Mouse (Mus musculus): ENCODE results near the gene Mboat7. TPM values are rescaled to one million over a fixed set of nuclear protein-coding genes. Genes with fewer than 3 reads are reported as not detected.
"Not testable (repeated sequence)": the region's sequence is repeated elsewhere in the genome, so short reads cannot be mapped to it uniquely, and the experiment has no call there.

The Mboat7 gene
- polyA plus RNA-seq, 1 experiment from 2014 or later = 55.2 TPM

- WGBS = 63% methylated on average over 1 of the region's 1 CpGs
- H3K9ac ChIP-seq (ENCODE audit: low read depth, low read length) = no peak overlapping the region
Measured at GRCm38 (mm10) chr7:3709000-3709399, 15.7 kb upstream of the Mboat7 start.

GRCm38 (mm10) chr7:3708447-3708980 is 15.2 kb upstream of the Mboat7 start:
- H3K9me3 ChIP-seq (replicated peaks; ENCODE audit: low read length); H3K27ac ChIP-seq; H3K4me2 ChIP-seq (ENCODE audit: low read length); H3K27me3 ChIP-seq (ENCODE audit: insufficient read depth, low read length); H3K9ac ChIP-seq (ENCODE audit: low read depth, low read length); ATAC-seq (replicated peaks; ENCODE audit: low FRiP score, low read depth); H3K4me1 ChIP-seq (replicated peaks; ENCODE audit: insufficient read depth, low read length); H3K4me3 ChIP-seq (replicated peaks; ENCODE audit: low read depth, low read length); DNase-seq (ENCODE audit: low spot score): not testable (repeated sequence)
- WGBS = 29% methylated on average over 5 of the region's 5 CpGs
- peak; percentile 26; the same call in 1 of the 2 replicates for TF ChIP-seq CTCF (IDR thresholded peaks at IDR 0.05; ENCODE audit: low read depth)
- peaks cover 14% of the 10 kb centered on the region; the same call in 1 of the 2 replicates for H3K36me3 ChIP-seq (ENCODE audit: insufficient read depth, low read length)

More at GRCm38 (mm10) chr7:3709000-3709399, 15.7 kb upstream of the Mboat7 start:
- Histone ChIP-seq H3K9me3 (replicated peaks; ENCODE audit: low read length) (no peaks in the 10 kb centered on the region), H3K27ac (no peak overlapping the region), H3K27me3 (ENCODE audit: insufficient read depth, low read length) (no peaks in the 10 kb centered on the region), H3K36me3 (ENCODE audit: insufficient read depth, low read length) (peaks cover 14% of the 10 kb centered on the region; the same call in 1 of the 2 replicates), H3K4me1 (replicated peaks; ENCODE audit: insufficient read depth, low read length) (peaks cover 8% of the 10 kb centered on the region; the same call in 1 of the 2 replicates), H3K4me2 (ENCODE audit: low read length) (no peak overlapping the region), H3K4me3 (replicated peaks; ENCODE audit: low read depth, low read length) (no peak overlapping the region)
- ATAC-seq (replicated peaks; ENCODE audit: low FRiP score, low read depth) (no peak), DNase-seq (ENCODE audit: low spot score) (no peak)
- no peak for TF ChIP-seq CTCF (IDR thresholded peaks at IDR 0.05; ENCODE audit: low read depth)

DNA sequence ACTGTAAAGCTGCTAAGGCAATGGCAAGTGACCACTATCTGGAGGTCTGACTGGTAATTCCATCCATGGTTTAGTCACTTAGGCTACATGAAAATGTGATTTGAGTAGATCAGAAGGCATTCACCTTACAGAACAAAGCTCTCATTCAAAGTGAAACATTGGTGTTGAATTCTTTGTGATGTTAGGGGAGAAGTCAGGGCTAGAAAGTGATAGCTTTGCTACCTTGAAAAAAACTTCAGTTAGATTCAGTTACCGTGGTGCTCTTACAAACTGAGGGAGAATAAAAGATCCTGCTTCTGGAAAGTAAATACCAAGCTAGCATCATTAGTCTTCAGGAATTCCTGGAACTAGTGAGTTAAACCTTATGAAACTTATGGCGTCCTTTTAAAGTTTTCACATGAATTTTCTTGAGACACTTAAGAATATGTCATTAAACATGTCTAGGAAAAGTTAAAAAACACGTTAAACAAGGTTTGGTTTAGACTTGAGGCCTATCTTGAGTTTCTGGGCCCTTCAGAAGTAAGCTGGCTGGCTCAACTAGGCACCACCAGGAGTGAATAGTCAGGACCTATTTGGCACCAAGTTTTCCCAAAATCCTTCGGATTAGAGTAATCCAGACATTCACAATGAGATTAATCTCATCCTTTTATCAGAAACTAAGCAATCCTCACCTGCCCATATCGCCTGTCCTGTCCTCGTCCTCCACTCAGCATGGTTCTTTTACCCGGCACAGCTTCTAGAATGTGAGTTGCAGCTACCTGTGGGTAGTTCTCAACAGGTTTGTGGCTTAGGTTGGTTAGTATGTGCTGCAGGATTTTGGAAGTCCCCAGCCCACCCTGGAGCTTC is 14.5 kb upstream of the Mboat7 start:
- no peak overlapping the region for H3K4me3 ChIP-seq (replicated peaks; ENCODE audit: low read depth, low read length)
- H3K27me3 ChIP-seq (ENCODE audit: insufficient read depth, low read length) = no peaks in the 10 kb centered on the region
- peaks cover 11% of the 10 kb centered on the region; the same call in 1 of the 2 replicates for H3K4me1 ChIP-seq (replicated peaks; ENCODE audit: insufficient read depth, low read length)
- no peak overlapping the region for H3K27ac ChIP-seq
- WGBS = 48% methylated on average over 7 of the region's 7 CpGs
- no peaks in the 10 kb centered on the region for H3K9me3 ChIP-seq (replicated peaks; ENCODE audit: low read length)
- peaks cover 14% of the 10 kb centered on the region; the same call in 1 of the 2 replicates for H3K36me3 ChIP-seq (ENCODE audit: insufficient read depth, low read length)
- no peak overlapping the region for H3K9ac ChIP-seq (ENCODE audit: low read depth, low read length)
- no peak for DNase-seq (ENCODE audit: low spot score)
- no peak for ATAC-seq (replicated peaks; ENCODE audit: low FRiP score, low read depth)
- H3K4me2 ChIP-seq (ENCODE audit: low read length) = no peak overlapping the region
- TF ChIP-seq CTCF (IDR thresholded peaks at IDR 0.05; ENCODE audit: low read depth) = no peak

DNA sequence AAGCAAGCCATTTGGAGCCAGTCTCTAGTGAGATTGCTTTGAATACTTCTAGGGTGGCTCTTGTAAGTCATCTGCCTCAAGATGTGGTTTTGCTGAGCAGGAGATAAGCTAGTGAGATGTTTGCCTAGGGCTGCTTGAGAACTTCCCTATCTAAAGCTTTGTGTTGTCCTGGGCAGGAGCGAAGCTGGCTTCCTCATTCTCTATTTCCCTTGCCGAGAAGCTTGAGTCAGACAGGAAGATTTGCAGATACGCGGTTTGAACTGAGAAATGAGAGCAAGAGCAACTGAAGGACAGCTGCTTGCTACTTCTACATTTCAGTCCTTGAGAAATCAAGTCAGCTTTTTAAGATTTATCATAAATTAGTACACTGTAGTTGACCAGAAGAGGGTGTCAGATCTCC is 13.7 kb upstream of the Mboat7 start:
- WGBS = 68% methylated on average over 4 of the region's 4 CpGs
- Histone ChIP-seq H3K27ac (no peak overlapping the region), H3K27me3 (ENCODE audit: insufficient read depth, low read length) (no peaks in the 10 kb centered on the region), H3K36me3 (ENCODE audit: insufficient read depth, low read length) (peaks cover 14% of the 10 kb centered on the region; the same call in 1 of the 2 replicates), H3K9ac (ENCODE audit: low read depth, low read length) (no peak overlapping the region), H3K4me3 (replicated peaks; ENCODE audit: low read depth, low read length) (no peak overlapping the region), H3K4me2 (ENCODE audit: low read length) (no peak overlapping the region), H3K4me1 (replicated peaks; ENCODE audit: insufficient read depth, low read length) (peaks cover 11% of the 10 kb centered on the region; the same call in 1 of the 2 replicates), H3K9me3 (replicated peaks; ENCODE audit: low read length) (no peaks in the 10 kb centered on the region)
- no peak for ATAC-seq (replicated peaks; ENCODE audit: low FRiP score, low read depth)
- DNase-seq (ENCODE audit: low spot score) = peak; percentile 6
- TF ChIP-seq CTCF (IDR thresholded peaks at IDR 0.05; ENCODE audit: low read depth) = no peak

DNA sequence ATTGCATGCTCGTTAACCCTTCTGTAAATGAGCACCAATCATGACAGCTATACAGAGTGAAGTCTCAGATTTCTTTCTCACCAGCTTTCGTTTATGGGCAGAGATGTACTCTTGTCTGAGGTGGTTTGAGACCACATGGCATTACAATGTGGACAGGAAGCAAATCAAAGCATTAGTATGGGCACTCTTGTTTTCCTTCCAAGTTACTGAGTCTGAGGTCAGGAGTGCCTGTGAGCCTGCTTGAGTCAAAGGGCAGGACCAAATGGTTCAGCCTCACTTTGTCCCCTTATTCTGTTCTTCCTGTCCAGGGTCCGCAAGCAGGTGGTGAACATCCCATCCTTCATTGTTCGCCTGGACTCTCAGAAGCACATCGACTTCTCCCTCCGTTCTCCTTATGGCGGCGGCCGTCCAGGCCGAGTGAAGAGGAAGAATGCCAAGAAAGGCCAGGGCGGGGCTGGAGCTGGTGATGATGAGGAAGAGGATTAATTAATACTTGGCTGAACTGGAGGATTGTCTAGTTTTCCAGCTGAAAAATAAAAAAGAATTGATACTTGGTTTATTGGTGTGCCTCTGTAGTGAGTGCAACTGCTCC is 13.1 kb upstream of the Mboat7 start:
- Histone ChIP-seq H3K27me3 (ENCODE audit: insufficient read depth, low read length) (no peaks in the 10 kb centered on the region), H3K9me3 (replicated peaks; ENCODE audit: low read length) (no peaks in the 10 kb centered on the region), H3K4me1 (replicated peaks; ENCODE audit: insufficient read depth, low read length) (peaks cover 11% of the 10 kb centered on the region; the same call in 1 of the 2 replicates), H3K4me3 (replicated peaks; ENCODE audit: low read depth, low read length) (peak overlapping the region; percentile 68; the same call in 1 of the 2 replicates), H3K27ac (0 out of 2 replicates have a peak overlapping the region, but pooled peaks have one; percentile 48), H3K4me2 (ENCODE audit: low read length) (peak overlapping the region; percentile 59), H3K9ac (ENCODE audit: low read depth, low read length) (peak overlapping the region; percentile 76; the same call in 1 of the 2 replicates), H3K36me3 (ENCODE audit: insufficient read depth, low read length) (peaks cover 14% of the 10 kb centered on the region)
- DNase-seq (ENCODE audit: low spot score) = peak; percentile 4
- TF ChIP-seq CTCF (IDR thresholded peaks at IDR 0.05; ENCODE audit: low read depth) = no peak
- no peak for ATAC-seq (replicated peaks; ENCODE audit: low FRiP score, low read depth)
- WGBS = 45% methylated on average over 11 of the region's 11 CpGs

DNA sequence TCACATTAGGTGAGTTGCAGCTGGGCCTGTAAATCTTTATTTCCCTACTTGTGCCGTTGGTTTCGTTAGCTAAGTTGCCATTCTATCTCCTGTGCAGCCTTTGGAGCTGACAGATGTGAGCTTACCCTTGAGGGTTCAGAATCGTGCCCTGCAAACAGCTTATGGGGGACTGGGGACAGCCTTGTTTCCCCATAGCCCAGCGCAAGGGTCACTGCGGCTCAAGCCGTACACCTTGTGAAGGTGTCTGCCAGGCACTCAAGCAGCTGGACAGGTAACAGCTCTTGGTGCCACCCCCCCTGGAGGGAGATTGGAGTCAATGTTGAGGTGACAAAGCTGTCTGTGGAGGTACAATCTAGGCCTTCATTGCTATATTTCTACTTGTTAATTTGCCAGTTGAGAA is 12.6 kb upstream of the Mboat7 start:
- WGBS = 18% methylated on average over 6 of the region's 6 CpGs
- H3K9ac ChIP-seq (ENCODE audit: low read depth, low read length) = peak overlapping the region; percentile 76
- no peak for DNase-seq (ENCODE audit: low spot score)
- H3K27ac ChIP-seq = peak overlapping the region; percentile 48; the same call in 1 of the 2 replicates
- peaks cover 16% of the 10 kb centered on the region for H3K36me3 ChIP-seq (ENCODE audit: insufficient read depth, low read length)
- no peak for TF ChIP-seq CTCF (IDR thresholded peaks at IDR 0.05; ENCODE audit: low read depth)
- peak overlapping the region; percentile 68 for H3K4me3 ChIP-seq (replicated peaks; ENCODE audit: low read depth, low read length)
- peaks cover 11% of the 10 kb centered on the region; the same call in 1 of the 2 replicates for H3K4me1 ChIP-seq (replicated peaks; ENCODE audit: insufficient read depth, low read length)
- H3K4me2 ChIP-seq (ENCODE audit: low read length) = peak overlapping the region; percentile 59
- H3K9me3 ChIP-seq (replicated peaks; ENCODE audit: low read length) = no peaks in the 10 kb centered on the region
- no peaks in the 10 kb centered on the region for H3K27me3 ChIP-seq (ENCODE audit: insufficient read depth, low read length)
- ATAC-seq (replicated peaks; ENCODE audit: low FRiP score, low read depth) = no peak

GRCm38 (mm10) chr7:3705461-3705860 is 12.1 kb upstream of the Mboat7 start:
- Histone ChIP-seq H3K4me1 (replicated peaks; ENCODE audit: insufficient read depth, low read length) (peaks cover 11% of the 10 kb centered on the region; the same call in 1 of the 2 replicates), H3K4me2 (ENCODE audit: low read length) (peak overlapping the region; percentile 59), H3K4me3 (replicated peaks; ENCODE audit: low read depth, low read length) (peak overlapping the region; percentile 68), H3K9ac (ENCODE audit: low read depth, low read length) (peak overlapping the region; percentile 76), H3K36me3 (ENCODE audit: insufficient read depth, low read length) (peaks cover 18% of the 10 kb centered on the region)
- peak; percentile 30 for DNase-seq (ENCODE audit: low spot score)
- WGBS = under 1% methylated on average over 6 of the region's 7 CpGs
- ATAC-seq (replicated peaks; ENCODE audit: low FRiP score, low read depth); H3K27me3 ChIP-seq (ENCODE audit: insufficient read depth, low read length); H3K27ac ChIP-seq; H3K9me3 ChIP-seq (replicated peaks; ENCODE audit: low read length): not testable (repeated sequence)

All from kidney, postnatal 0 days (tissue).